Mouse (Mus musculus) CH12.LX (cell line): ENCODE results near the gene Baiap2l1. TPM values are rescaled to one million over a fixed set of nuclear protein-coding genes. Genes with fewer than 3 reads are reported as not detected.

Experiments
- DNase-seq: peaks from one replicate; pipeline ENCODE4 v3.0.0-alpha.2; 2013; ENCODE audit errors: extremely low read depth
- H3K27ac ChIP-seq: 2 replicates; pipeline ENCODE4 v1.5.1; 2012; ENCODE audit warnings: low read depth, mild to moderate bottlenecking, control low read depth, moderate library complexity; ENCODE audit not compliant: insufficient read depth
- H3K27me3 ChIP-seq: replicated peaks from 2 replicates; pipeline ENCODE3; 2012; ENCODE audit warnings: inconsistent platforms
- H3K36me3 ChIP-seq, 2 experiments: replicated peaks in 1 of 2; 2 replicates each; pipeline versions ENCODE3 to v1.6.1; 2012; ENCODE audit warnings: inconsistent platforms in 1 of 2, low read length in 1 of 2, mild to moderate bottlenecking in 1 of 2, mixed read lengths in 1 of 2, moderate library complexity in 1 of 2; ENCODE audit not compliant: control insufficient read depth in 1 of 2, insufficient read depth in 1 of 2
- H3K4me1 ChIP-seq, 2 experiments: 2 replicates each; pipeline ENCODE4 v1.6.1; 2012; ENCODE audit warnings: inconsistent platforms in 1 of 2, moderate library complexity in 1 of 2; ENCODE audit not compliant: insufficient read depth in 2 of 2, control insufficient read depth in 1 of 2
- H3K4me2 ChIP-seq: 2 replicates; pipeline ENCODE4 v1.6.1; 2012; ENCODE audit warnings: low read depth, mild to moderate bottlenecking, control low read depth; ENCODE audit not compliant: poor library complexity, insufficient read depth, severe bottlenecking
- H3K4me3 ChIP-seq, 3 experiments: fragments of 150-350 bp in 1 of 3; sonication (generic) in 1 of 3; replicated peaks in 1 of 3; 2 replicates each; pipeline versions ENCODE3 to v1.5.1; 2011 to 2012; ENCODE audit warnings: low read depth in 2 of 3, low read length in 2 of 3, mild to moderate bottlenecking in 2 of 3, moderate library complexity in 2 of 3, control low read depth in 1 of 3, improper control_type of control experiment in 1 of 3, inconsistent platforms in 1 of 3, mixed read lengths in 1 of 3; ENCODE audit not compliant: poor library complexity in 1 of 3
- H3K79me2 ChIP-seq: replicated peaks from 2 replicates; pipeline ENCODE4 v1.6.1; 2012; ENCODE audit warnings: mild to moderate bottlenecking, moderate library complexity; ENCODE audit not compliant: control insufficient read depth, poor library complexity, insufficient read depth, severe bottlenecking; ENCODE audit errors: extremely low read depth
- H3K9ac ChIP-seq: 2 replicates; pipeline ENCODE4 v1.6.1; 2012; ENCODE audit warnings: low read depth, mild to moderate bottlenecking, control low read depth, moderate library complexity; ENCODE audit not compliant: insufficient read depth
- H3K9me3 ChIP-seq: replicated peaks from 2 replicates; pipeline ENCODE3; 2012; ENCODE audit warnings: low read length, inconsistent platforms, mixed read lengths
- CHD1 ChIP-seq: IDR thresholded peaks from 2 replicates; pipeline ENCODE4 v1.6.1; 2012; ENCODE audit warnings: low read depth, low read length, improper control_type of control experiment, inconsistent platforms
- CHD2 ChIP-seq: IDR thresholded peaks from 2 replicates; pipeline ENCODE4 v1.6.1; 2011; ENCODE audit warnings: low read length, improper control_type of control experiment
- E2F4 ChIP-seq: IDR thresholded peaks from 2 replicates; pipeline ENCODE4 v1.6.1; 2011; ENCODE audit warnings: low read depth, low read length, improper control_type of control experiment; ENCODE audit not compliant: insufficient replicate concordance
- ELF1 ChIP-seq: IDR thresholded peaks from 2 replicates; pipeline ENCODE4 v1.6.1; 2014; ENCODE audit warnings: low read depth, mild to moderate bottlenecking, inconsistent platforms, low read length, improper control_type of control experiment
- EP300 ChIP-seq: IDR thresholded peaks from 2 replicates; pipeline ENCODE4 v1.6.1; 2011; ENCODE audit warnings: low read length, improper control_type of control experiment
- ETS1 ChIP-seq: conservative IDR thresholded peaks from 2 replicates; pipeline ENCODE4 v1.6.1; 2012; ENCODE audit warnings: low read depth, mild to moderate bottlenecking, inconsistent platforms, low read length, improper control_type of control experiment, moderate library complexity
- IRF4 ChIP-seq: IDR thresholded peaks from 2 replicates; pipeline ENCODE4 v1.6.1; 2014; ENCODE audit warnings: low read depth, mild to moderate bottlenecking, inconsistent platforms, low read length, improper control_type of control experiment
- MAFK ChIP-seq: IDR thresholded peaks from 2 replicates; pipeline ENCODE4 v1.6.1; 2011; ENCODE audit warnings: low read length, improper control_type of control experiment; ENCODE audit not compliant: insufficient replicate concordance
- MAX ChIP-seq: IDR thresholded peaks from 2 replicates; pipeline ENCODE4 v1.6.1; 2011; ENCODE audit warnings: low read length, improper control_type of control experiment
- MAZ ChIP-seq: IDR thresholded peaks from 2 replicates; pipeline ENCODE4 v1.6.1; 2012; ENCODE audit warnings: low read depth, mild to moderate bottlenecking, inconsistent platforms, low read length, improper control_type of control experiment, moderate library complexity
- MEF2A ChIP-seq: IDR thresholded peaks from 2 replicates; pipeline ENCODE4 v1.6.1; 2014; ENCODE audit warnings: low read depth, mild to moderate bottlenecking, inconsistent platforms, low read length, improper control_type of control experiment, borderline replicate concordance
- MYC ChIP-seq: IDR thresholded peaks from 2 replicates; pipeline ENCODE4 v1.6.1; 2011; ENCODE audit warnings: low read depth, mild to moderate bottlenecking, improper control_type of control experiment, low read length
- NELFE ChIP-seq: IDR thresholded peaks from 2 replicates; pipeline ENCODE4 v1.6.1; 2011; ENCODE audit warnings: low read depth, low read length, improper control_type of control experiment
- NRF1 ChIP-seq: IDR thresholded peaks from 2 replicates; pipeline ENCODE4 v1.6.1; 2014; ENCODE audit warnings: low read depth, mild to moderate bottlenecking, inconsistent platforms, low read length, improper control_type of control experiment, moderate library complexity
- POLR2A ChIP-seq: IDR thresholded peaks from 2 replicates; pipeline ENCODE4 v1.6.1; 2011; ENCODE audit warnings: low read depth, mild to moderate bottlenecking, improper control_type of control experiment, low read length
- POLR2AphosphoS2 ChIP-seq: IDR thresholded peaks from 2 replicates; pipeline ENCODE4 v1.6.1; 2011; ENCODE audit warnings: low read depth, low read length, improper control_type of control experiment
- RCOR1 ChIP-seq: conservative IDR thresholded peaks from 2 replicates; pipeline ENCODE4 v1.6.1; 2012; ENCODE audit warnings: low read depth, mild to moderate bottlenecking, inconsistent platforms, low read length, improper control_type of control experiment
- TBP ChIP-seq: conservative IDR thresholded peaks from 2 replicates; pipeline ENCODE4 v1.6.1; 2011; ENCODE audit warnings: low read depth, low read length, improper control_type of control experiment
- TCF12 ChIP-seq: IDR thresholded peaks from 2 replicates; pipeline ENCODE4 v1.6.1; 2014; ENCODE audit warnings: low read depth, mild to moderate bottlenecking, inconsistent platforms, low read length, improper control_type of control experiment
- ZC3H11A ChIP-seq: IDR thresholded peaks from 2 replicates; pipeline ENCODE4 v1.6.1; 2012; ENCODE audit warnings: low read depth, mild to moderate bottlenecking, inconsistent platforms, low read length, improper control_type of control experiment
- ZNF384 ChIP-seq: IDR thresholded peaks from 2 replicates; pipeline ENCODE4 v1.6.1; 2012; ENCODE audit warnings: low read depth, low read length, improper control_type of control experiment, inconsistent platforms
- dilution Hi-C: fragments of 300-500 bp; cut with MboI; formaldehyde crosslinking; loops from 2 replicates; pipeline ENCODE4 v1.14.3; 2020; ENCODE audit warnings: low sequenced_read_pairs; ENCODE audit not compliant: extremely low pct_unique_long_range_greater_than_20kb, extremely low pct_ligation_motif_present
- in situ Hi-C: fragments of 300-500 bp; cut with MboI; formaldehyde crosslinking; loops from 3 replicates; pipeline ENCODE4 v1.14.3; 2019; ENCODE audit warnings: low sequenced_read_pairs, low pct_ligation_motif_present, low pct_unique_long_range_greater_than_20kb, mixed read lengths
- polyA plus RNA-seq: library from polyadenylated mRNA; unstranded; fragments of >175 nt; gene quantifications from 2 replicates; pipeline ENCODE4 v1.2.1, GENCODE M21; 2012; ENCODE audit warnings: low read depth; ENCODE audit not compliant: insufficient read length
- total RNA-seq, 2 experiments: library from RNA; depleted of rRNA; stranded (reverse); fragments of 300-350 nt in 1 of 2; fragments of >200 nt in 1 of 2; gene quantifications; 2 replicates each; pipeline ENCODE4 v1.2.3; 2012 to 2014

The Baiap2l1 gene
- total and polyA plus RNA-seq, 3 experiments, result 0.04 to 0.40 (median 0.11) TPM

DNA sequence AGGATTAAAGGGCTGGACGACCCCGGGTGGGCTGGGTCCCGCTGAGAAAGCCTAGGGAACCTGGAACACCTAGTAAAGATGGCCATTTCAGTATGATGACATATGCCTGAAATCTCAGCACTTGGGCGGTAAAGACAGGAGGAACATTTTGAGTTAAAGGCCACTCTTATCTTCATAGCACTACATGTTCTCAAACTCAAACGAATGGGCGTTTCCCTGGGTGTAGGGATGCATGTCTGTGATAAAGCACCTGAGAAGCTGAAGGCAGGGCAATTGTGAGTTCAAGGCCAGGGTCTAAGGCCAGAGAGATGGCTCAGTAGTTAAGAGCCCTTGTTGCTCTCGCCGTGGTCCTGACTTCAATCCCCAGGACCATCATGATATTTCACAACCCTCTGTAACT lies 87.5 kb downstream of the Baiap2l1 start:
- H3K27me3 ChIP-seq, result no peaks in the 10 kb centered on the region
- TF ChIP-seq POLR2AphosphoS2 (no peak), E2F4 (no peak), MYC (no peak), NELFE (no peak), CHD2 (no peak), ELF1 (no peak), CHD1 (no peak), MAFK (no peak)
- TF ChIP-seq, all 38 proteins: peak for 0
- Histone ChIP-seq H3K27ac (no peak overlapping the region), H3K9ac (no peak overlapping the region), H3K4me1 (peaks cover 0 to 25% of the 10 kb centered on the region in 2 experiments; a peak in 2 of 4 replicates), H3K4me3 (no peak overlapping the region), H3K9me3 (no peaks in the 10 kb centered on the region), H3K4me2 (no peak overlapping the region), H3K36me3 (peaks cover 0 to 43% of the 10 kb centered on the region in 2 experiments), H3K79me2 (no peaks in the 10 kb centered on the region)
- dilution Hi-C loops (no loop called here), in situ Hi-C loops (no loop called here)
- DNase-seq, result no peak

DNA sequence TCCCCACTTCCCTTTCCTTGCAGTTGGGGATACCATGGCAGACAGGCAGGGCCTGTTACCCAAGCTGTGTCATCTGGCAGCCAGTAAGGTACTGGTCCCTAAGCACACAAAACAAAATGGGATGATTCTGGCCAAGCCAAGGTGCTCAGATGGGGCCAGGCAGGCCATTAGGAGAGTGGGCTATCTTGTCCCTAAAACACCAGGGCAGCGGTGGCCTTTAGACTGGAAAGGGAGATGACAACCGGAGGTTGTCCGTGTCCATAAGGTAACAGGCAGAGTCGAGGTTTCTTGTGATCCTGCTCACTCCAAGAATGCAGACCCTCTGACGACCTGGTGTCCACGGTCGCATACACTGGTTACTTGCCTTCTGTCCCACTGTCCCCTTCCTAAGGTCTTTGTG lies 88.0 kb downstream of the Baiap2l1 start:
- H3K9ac ChIP-seq, result no peak overlapping the region
- H3K4me1 ChIP-seq, result peaks cover 0 to 25% of the 10 kb centered on the region in 2 experiments; a peak in 2 of 4 replicates
- no peaks in the 10 kb centered on the region for H3K27me3 ChIP-seq
- peaks cover under 1 to 46% of the 10 kb centered on the region in 2 experiments for H3K36me3 ChIP-seq
- no peak overlapping the region for H3K4me3 ChIP-seq
- in situ Hi-C loops, result no loop called here
- dilution Hi-C loops, result no loop called here
- no peak for TF ChIP-seq NELFE
- TF ChIP-seq ZNF384, result no peak
- no peak for TF ChIP-seq TBP
- no peak for TF ChIP-seq EP300
- no peak for TF ChIP-seq MEF2A
- TF ChIP-seq RCOR1, result no peak
- no peak for TF ChIP-seq IRF4
- TF ChIP-seq ZC3H11A, result no peak
- TF ChIP-seq POLR2A, result no peak
- no peak for TF ChIP-seq MAZ
- TF ChIP-seq CHD1, result no peak
- no peak for TF ChIP-seq CHD2
- TF ChIP-seq TCF12, result no peak
- no peak for TF ChIP-seq MAX
- no peak for TF ChIP-seq NRF1
- TF ChIP-seq E2F4, result no peak
- no peak for TF ChIP-seq ETS1
- no peak for TF ChIP-seq MAFK
- no peak for TF ChIP-seq MYC
- TF ChIP-seq ELF1, result no peak
- H3K79me2 ChIP-seq, result no peaks in the 10 kb centered on the region
- no peak overlapping the region for H3K27ac ChIP-seq
- no peaks in the 10 kb centered on the region for H3K9me3 ChIP-seq
- no peak for DNase-seq
- H3K4me2 ChIP-seq, result no peak overlapping the region
